Mouse (Mus musculus): Measurements from ENCODE around the gene Brd2.

Gene Brd2

GRCm38 (mm10) chr17:34079621-34080020 lies 42.8 kb downstream of the Brd2 start:
- DNase-seq (ENCODE audit: low read depth): peak; percentile 38

GRCm38 (mm10) chr17:34079002-34079401 lies 43.4 kb downstream of the Brd2 start:
- DNase-seq (ENCODE audit: low read depth): no peak

GRCm38 (mm10) chr17:34078148-34078547 lies 44.3 kb downstream of the Brd2 start:
- DNase-seq (ENCODE audit: low read depth): peak; percentile 27

- peak; percentile 76 for DNase-seq (ENCODE audit: low read depth)
Observed at GRCm38 (mm10) chr17:34077549-34077948, 44.9 kb downstream of the Brd2 start.

GRCm38 (mm10) chr17:34075271-34075670 lies 47.2 kb downstream of the Brd2 start:
- DNase-seq (ENCODE audit: low read depth): peak; percentile 71

- DNase-seq (ENCODE audit: low read depth): no peak
Observed at GRCm38 (mm10) chr17:34072091-34072490, 50.3 kb downstream of the Brd2 start.

- no peak for DNase-seq (ENCODE audit: low read depth)
Observed at GRCm38 (mm10) chr17:34068864-34069263, 53.6 kb downstream of the Brd2 start.

Data from c-Kit-positive CD71-positive TER-119-negative erythroid progenitor cells, embryonic 14.5 days (primary cell).